Mouse (Mus musculus): ENCODE results near the gene Gm10188.

GRCm38 (mm10) chr1:132264577-132264976 lies 35.0 kb upstream of the Gm10188 start:
- TF ChIP-seq GATA1 (IDR thresholded peaks at IDR 0.05; ENCODE audit: low read length): no peak
- no peak for TF ChIP-seq TAL1 (IDR thresholded peaks at IDR 0.05; ENCODE audit: low read length)
